Mouse (Mus musculus): Measurements from ENCODE around the gene Gmeb2. TPM values are rescaled to one million over a fixed set of nuclear protein-coding genes. Genes with fewer than 3 reads are reported as not detected.

Gmeb2 gene
- polyA plus RNA-seq, 2 experiments: 7.6 to 12.2 TPM

GRCm38 (mm10) chr2:181224994-181225393 lies 62.8 kb downstream of the Gmeb2 start:
- TF ChIP-seq EP300 (IDR thresholded peaks at IDR 0.05; ENCODE audit: low read depth) (no peak), CTCF (IDR thresholded peaks at IDR 0.05; ENCODE audit: low read depth) (no peak)
- no peak for ATAC-seq (ENCODE audit: insufficient read depth)
- H3K9ac ChIP-seq (replicated peaks): no peak overlapping the region
- no peak overlapping the region for H3K4me3 ChIP-seq (ENCODE audit: insufficient read depth in 1 of 2, low read depth in 2 of 2, low read length in 2 of 2)
- peaks cover 1% of the 10 kb centered on the region for H3K27me3 ChIP-seq (ENCODE audit: control insufficient read depth, insufficient read depth, low read length)
- H3K4me1 ChIP-seq (replicated peaks; ENCODE audit: control insufficient read depth in 2 of 2, insufficient read depth in 2 of 2, low read length in 1 of 2): peaks cover 0 to 4% of the 10 kb centered on the region in 2 experiments; a peak in 2 of 4 replicates
- no peak overlapping the region for H3K4me2 ChIP-seq (ENCODE audit: low read depth)
- no peaks in the 10 kb centered on the region; the same call in 1 of the 2 replicates for H3K36me3 ChIP-seq (replicated peaks; ENCODE audit: control insufficient read depth, insufficient read depth, low read depth)
- 67% methylated on average over 2 of the region's 2 CpGs for WGBS (ENCODE audit: insufficient replicate concordance)
- no peak for DNase-seq (ENCODE audit: low read depth in 3 of 3, low spot score in 3 of 3)
- H3K9me3 ChIP-seq (ENCODE audit: control insufficient read depth, low read length): no peaks in the 10 kb centered on the region
- no peak overlapping the region for H3K27ac ChIP-seq

GRCm38 (mm10) chr2:181220361-181220760 lies 67.5 kb downstream of the Gmeb2 start:
- no peak overlapping the region for H3K27ac ChIP-seq
- no peaks in the 10 kb centered on the region for H3K36me3 ChIP-seq (replicated peaks; ENCODE audit: control insufficient read depth, insufficient read depth, low read depth)
- H3K9me3 ChIP-seq (ENCODE audit: control insufficient read depth, low read length): no peaks in the 10 kb centered on the region
- H3K4me2 ChIP-seq (ENCODE audit: low read depth): peak overlapping the region; percentile 49
- DNase-seq (ENCODE audit: low read depth in 3 of 3, low spot score in 3 of 3): no peak
- no peak for ATAC-seq (ENCODE audit: insufficient read depth)
- H3K9ac ChIP-seq (replicated peaks): no peak overlapping the region
- peaks cover 6% of the 10 kb centered on the region for H3K27me3 ChIP-seq (ENCODE audit: control insufficient read depth, insufficient read depth, low read length)
- peaks cover 6 to 15% of the 10 kb centered on the region in 2 experiments for H3K4me1 ChIP-seq (replicated peaks; ENCODE audit: control insufficient read depth in 2 of 2, insufficient read depth in 2 of 2, low read length in 1 of 2)
- 15% methylated on average over 2 of the region's 2 CpGs for WGBS (ENCODE audit: insufficient replicate concordance)
- H3K4me3 ChIP-seq (ENCODE audit: insufficient read depth in 1 of 2, low read depth in 2 of 2, low read length in 2 of 2): no peak overlapping the region
- TF ChIP-seq CTCF (IDR thresholded peaks at IDR 0.05; ENCODE audit: low read depth) (no peak), EP300 (IDR thresholded peaks at IDR 0.05; ENCODE audit: low read depth) (no peak)

GRCm38 (mm10) chr2:181219538-181220216 lies 68.2 kb downstream of the Gmeb2 start, which contains the start of gene Fndc11:
Gene Fndc11 (plus strand): TSS chr2:181220013.
- TF ChIP-seq EP300 (IDR thresholded peaks at IDR 0.05; ENCODE audit: low read depth) (no peak), CTCF (IDR thresholded peaks at IDR 0.05; ENCODE audit: low read depth) (peak; percentile 20; the same call in 1 of the 2 replicates)
- Histone ChIP-seq H3K4me3 (ENCODE audit: insufficient read depth in 1 of 2, low read depth in 2 of 2, low read length in 2 of 2) (peak within 1 kb of the TSS; percentile 13 to 16; a peak in 2 of 4 replicates), H3K36me3 (replicated peaks; ENCODE audit: control insufficient read depth, insufficient read depth, low read depth) (no peaks in the 10 kb centered on the region), H3K4me1 (replicated peaks; ENCODE audit: control insufficient read depth in 2 of 2, insufficient read depth in 2 of 2, low read length in 1 of 2) (peaks cover 6 to 16% of the 10 kb centered on the region in 2 experiments), H3K4me2 (ENCODE audit: low read depth) (peak within 1 kb of the TSS; percentile 49), H3K27ac (no peak within 1 kb of the TSS), H3K9ac (replicated peaks) (no peak within 1 kb of the TSS; the same call in 1 of the 2 replicates), H3K9me3 (ENCODE audit: control insufficient read depth, low read length) (no peaks in the 10 kb centered on the region), H3K27me3 (ENCODE audit: control insufficient read depth, insufficient read depth, low read length) (peaks cover 6% of the 10 kb centered on the region)
- ATAC-seq (ENCODE audit: insufficient read depth) (peak; percentile 55), DNase-seq (ENCODE audit: low read depth in 3 of 3, low spot score in 3 of 3) (no peak)
- 5% methylated on average over 25 of the region's 25 CpGs for WGBS (ENCODE audit: insufficient replicate concordance)

GRCm38 (mm10) chr2:181218881-181219485 lies 68.9 kb downstream of the Gmeb2 start:
- H3K4me2 ChIP-seq (ENCODE audit: low read depth): no peak overlapping the region
- no peak overlapping the region for H3K4me3 ChIP-seq (ENCODE audit: insufficient read depth in 1 of 2, low read depth in 2 of 2, low read length in 2 of 2)
- H3K4me1 ChIP-seq (replicated peaks; ENCODE audit: control insufficient read depth in 2 of 2, insufficient read depth in 2 of 2, low read length in 1 of 2): peaks cover 6 to 16% of the 10 kb centered on the region in 2 experiments
- TF ChIP-seq EP300 (IDR thresholded peaks at IDR 0.05; ENCODE audit: low read depth) (no peak), CTCF (IDR thresholded peaks at IDR 0.05; ENCODE audit: low read depth) (no peak)
- no peak overlapping the region for H3K9ac ChIP-seq (replicated peaks)
- no peak overlapping the region for H3K27ac ChIP-seq
- ATAC-seq (ENCODE audit: insufficient read depth) (no peak), DNase-seq (ENCODE audit: low read depth in 3 of 3, low spot score in 3 of 3) (no peak)
- no peaks in the 10 kb centered on the region for H3K36me3 ChIP-seq (replicated peaks; ENCODE audit: control insufficient read depth, insufficient read depth, low read depth)
- H3K27me3 ChIP-seq (ENCODE audit: control insufficient read depth, insufficient read depth, low read length): peaks cover 11% of the 10 kb centered on the region
- H3K9me3 ChIP-seq (ENCODE audit: control insufficient read depth, low read length): no peaks in the 10 kb centered on the region
- 31% methylated on average over 5 of the region's 5 CpGs for WGBS (ENCODE audit: insufficient replicate concordance)

GRCm38 (mm10) chr2:181216037-181216436 lies 71.8 kb downstream of the Gmeb2 start:
- peak; percentile 34; the same call in 1 of the 2 replicates for ATAC-seq (ENCODE audit: insufficient read depth)
- Histone ChIP-seq H3K4me3 (ENCODE audit: insufficient read depth in 1 of 2, low read depth in 2 of 2, low read length in 2 of 2) (no peak overlapping the region), H3K4me1 (replicated peaks; ENCODE audit: control insufficient read depth in 2 of 2, insufficient read depth in 2 of 2, low read length in 1 of 2) (peaks cover 6 to 16% of the 10 kb centered on the region in 2 experiments), H3K27me3 (ENCODE audit: control insufficient read depth, insufficient read depth, low read length) (peaks cover 41% of the 10 kb centered on the region), H3K27ac (no peak overlapping the region), H3K36me3 (replicated peaks; ENCODE audit: control insufficient read depth, insufficient read depth, low read depth) (no peaks in the 10 kb centered on the region), H3K9me3 (ENCODE audit: control insufficient read depth, low read length) (no peaks in the 10 kb centered on the region), H3K9ac (replicated peaks) (no peak overlapping the region), H3K4me2 (ENCODE audit: low read depth) (no peak overlapping the region)
- 46% methylated on average over 6 of the region's 6 CpGs for WGBS (ENCODE audit: insufficient replicate concordance)
- DNase-seq (ENCODE audit: low read depth in 3 of 3, low spot score in 3 of 3): no peak
- TF ChIP-seq EP300 (IDR thresholded peaks at IDR 0.05; ENCODE audit: low read depth) (peak; percentile 52), CTCF (IDR thresholded peaks at IDR 0.05; ENCODE audit: low read depth) (no peak)
